Mouse (Mus musculus) embryonic fibroblast, embryonic 13.5 days (primary cell): ENCODE results near the gene Syne2.

Experiments
- CTCF ChIP-seq: IDR thresholded peaks from 2 replicates; pipeline ENCODE4 v1.5.1; 2011; ENCODE audit warnings: mild to moderate bottlenecking, control low read depth, low read length, moderate library complexity, borderline replicate concordance; ENCODE audit not compliant: insufficient read depth
- POLR2A ChIP-seq: IDR thresholded peaks from 2 replicates; pipeline ENCODE4 v1.6.1; 2011; ENCODE audit warnings: low read depth, mild to moderate bottlenecking, control low read depth, low read length, moderate library complexity

- TF ChIP-seq CTCF: no peak
- no peak for TF ChIP-seq POLR2A
These were observed 101.0 kb downstream of the Syne2 start for GRCm38 (mm10) chr12:75918914-75919313.
